Mouse (Mus musculus): ENCODE measurements around the gene Spem2. TPM values are rescaled to one million over a fixed set of nuclear protein-coding genes. Genes with fewer than 3 reads are reported as not detected.
"Not testable (repeated sequence)": the region's sequence is repeated elsewhere in the genome, so short reads cannot be mapped to it uniquely, and the experiment has no call there.

The Spem2 gene
- not detected in 2 replicates for polyA plus RNA-seq (2014; fragmentation: Nextera tagmentation; extraction: Ambion mirVana)

DNA sequence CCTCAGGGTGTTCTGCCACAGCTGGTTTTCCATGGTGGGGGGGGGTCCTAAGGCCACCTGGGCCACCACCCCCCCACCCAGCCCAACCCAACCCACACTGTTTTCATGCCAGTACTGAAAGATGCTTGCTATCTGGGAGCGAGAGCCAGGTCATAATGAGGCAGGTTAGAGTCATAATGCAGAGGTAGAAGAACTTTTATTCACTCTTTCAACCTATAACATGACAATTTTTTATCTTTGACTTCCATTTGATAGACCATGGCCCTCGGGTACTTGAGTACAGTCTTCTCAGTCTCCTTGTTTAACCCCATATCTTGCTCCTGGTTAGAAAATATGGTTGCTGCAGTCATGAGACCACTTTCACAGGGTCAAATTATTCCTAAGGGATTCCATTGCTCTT, at the start of gene Spem2:
Gene Spem2 (minus strand): TSS at position 101 of the 400 bp plus-strand sequence.
- H3K9me3 ChIP-seq (replicated peaks; ENCODE audit: control insufficient read depth, low read length) = no peaks in the 10 kb centered on the region
- no peaks in the 10 kb centered on the region for H3K4me1 ChIP-seq (ENCODE audit: control insufficient read depth, insufficient read depth, low read length)
- H3K9ac ChIP-seq (ENCODE audit: low read depth, low read length) = no peak within 1 kb of the TSS
- no peak for ATAC-seq (replicated peaks; ENCODE audit: insufficient number of reproducible peaks, low FRiP score, low TSS enrichment)
- no peak within 1 kb of the TSS for H3K4me3 ChIP-seq (ENCODE audit: low read depth, low read length)
- WGBS (ENCODE audit: insufficient replicate concordance) = 61% methylated on average over 2 of the region's 2 CpGs
- H3K27me3 ChIP-seq (ENCODE audit: control insufficient read depth, insufficient read depth, low read length) = 0 out of 2 replicates have a peak, but pooled peaks cover 2% of the 10 kb centered on the region
- no peak within 1 kb of the TSS for H3K4me2 ChIP-seq
- H3K27ac ChIP-seq (ENCODE audit: low read depth, low read length) = no peak within 1 kb of the TSS
- H3K36me3 ChIP-seq (ENCODE audit: control insufficient read depth, insufficient read depth, low read length) = no peaks in the 10 kb centered on the region

GRCm38 (mm10) chr11:69867335-69867734, 49.1 kb upstream of the Spem2 start:
- Histone ChIP-seq H3K4me3 (ENCODE audit: low read depth, low read length) (no peak overlapping the region), H3K36me3 (ENCODE audit: control insufficient read depth, insufficient read depth, low read length) (no peaks in the 10 kb centered on the region), H3K27ac (ENCODE audit: low read depth, low read length) (no peak overlapping the region), H3K27me3 (ENCODE audit: control insufficient read depth, insufficient read depth, low read length) (0 out of 2 replicates have a peak, but pooled peaks cover 2% of the 10 kb centered on the region), H3K4me2 (no peak overlapping the region), H3K9me3 (replicated peaks; ENCODE audit: control insufficient read depth, low read length) (no peaks in the 10 kb centered on the region), H3K9ac (ENCODE audit: low read depth, low read length) (no peak overlapping the region), H3K4me1 (ENCODE audit: control insufficient read depth, insufficient read depth, low read length) (peaks cover 4% of the 10 kb centered on the region; the same call in 1 of the 2 replicates)
- ATAC-seq (replicated peaks; ENCODE audit: insufficient number of reproducible peaks, low FRiP score, low TSS enrichment) = no peak
- 41% methylated on average over 9 of the region's 9 CpGs for WGBS (ENCODE audit: insufficient replicate concordance)

GRCm38 (mm10) chr11:69865561-69865960, 47.3 kb upstream of the Spem2 start:
- ATAC-seq (replicated peaks; ENCODE audit: insufficient number of reproducible peaks, low FRiP score, low TSS enrichment) = no peak
- no peak overlapping the region for H3K27ac ChIP-seq (ENCODE audit: low read depth, low read length)

GRCm38 (mm10) chr11:69864138-69864860, 46.0 kb upstream of the Spem2 start:
- no peak overlapping the region for H3K9ac ChIP-seq (ENCODE audit: low read depth, low read length)
- peaks cover 8% of the 10 kb centered on the region; the same call in 1 of the 2 replicates for H3K27me3 ChIP-seq (ENCODE audit: control insufficient read depth, insufficient read depth, low read length)
- peaks cover 4% of the 10 kb centered on the region; the same call in 1 of the 2 replicates for H3K4me1 ChIP-seq (ENCODE audit: control insufficient read depth, insufficient read depth, low read length)
- H3K4me3 ChIP-seq (ENCODE audit: low read depth, low read length) = no peak overlapping the region
- no peaks in the 10 kb centered on the region for H3K9me3 ChIP-seq (replicated peaks; ENCODE audit: control insufficient read depth, low read length)
- H3K36me3 ChIP-seq (ENCODE audit: control insufficient read depth, insufficient read depth, low read length) = no peaks in the 10 kb centered on the region
- no peak overlapping the region for H3K4me2 ChIP-seq
- H3K27ac ChIP-seq (ENCODE audit: low read depth, low read length) = no peak overlapping the region
- no peak for ATAC-seq (replicated peaks; ENCODE audit: insufficient number of reproducible peaks, low FRiP score, low TSS enrichment)
- 52% methylated on average over 8 of the region's 8 CpGs for WGBS (ENCODE audit: insufficient replicate concordance)

More at GRCm38 (mm10) chr11:69865561-69865960, 47.3 kb upstream of the Spem2 start:
- H3K36me3 ChIP-seq (ENCODE audit: control insufficient read depth, insufficient read depth, low read length) = no peaks in the 10 kb centered on the region
- no peak overlapping the region for H3K9ac ChIP-seq (ENCODE audit: low read depth, low read length)
- no peak overlapping the region for H3K4me2 ChIP-seq
- 0 out of 2 replicates have a peak, but pooled peaks cover 2% of the 10 kb centered on the region for H3K27me3 ChIP-seq (ENCODE audit: control insufficient read depth, insufficient read depth, low read length)
- no peaks in the 10 kb centered on the region for H3K9me3 ChIP-seq (replicated peaks; ENCODE audit: control insufficient read depth, low read length)
- H3K4me3 ChIP-seq (ENCODE audit: low read depth, low read length) = no peak overlapping the region
- H3K4me1 ChIP-seq (ENCODE audit: control insufficient read depth, insufficient read depth, low read length) = peaks cover 4% of the 10 kb centered on the region; the same call in 1 of the 2 replicates
- WGBS (ENCODE audit: insufficient replicate concordance) = 87% methylated on average over 9 of the region's 9 CpGs

DNA sequence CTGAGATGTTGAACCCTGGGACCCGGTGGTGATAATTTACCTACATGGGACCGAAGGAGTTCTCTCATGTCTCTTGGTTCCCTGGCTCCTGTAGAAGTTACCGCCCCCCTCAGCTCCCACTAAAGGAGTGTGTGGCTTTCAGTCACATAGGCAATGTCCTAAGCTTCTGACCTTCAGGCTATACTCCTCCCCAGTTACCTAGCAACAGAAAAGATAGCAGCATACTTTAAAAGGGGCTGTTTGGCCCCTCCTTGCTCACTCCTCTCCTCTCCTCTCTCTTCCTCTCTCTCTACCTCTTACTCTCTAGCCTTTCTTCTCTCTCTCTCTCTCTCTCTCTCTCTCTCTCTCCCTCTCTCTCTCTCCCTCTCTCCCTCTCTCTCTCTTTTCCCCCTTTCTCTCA, 45.5 kb upstream of the Spem2 start:
- H3K27me3 ChIP-seq (ENCODE audit: control insufficient read depth, insufficient read depth, low read length) = peaks cover 13% of the 10 kb centered on the region; the same call in 1 of the 2 replicates
- 52% methylated on average over 3 of the region's 3 CpGs for WGBS (ENCODE audit: insufficient replicate concordance)
- not testable (repeated sequence) for H3K4me2 ChIP-seq; H3K9ac ChIP-seq (ENCODE audit: low read depth, low read length); ATAC-seq (replicated peaks; ENCODE audit: insufficient number of reproducible peaks, low FRiP score, low TSS enrichment); H3K27ac ChIP-seq (ENCODE audit: low read depth, low read length); H3K4me3 ChIP-seq (ENCODE audit: low read depth, low read length); H3K4me1 ChIP-seq (ENCODE audit: control insufficient read depth, insufficient read depth, low read length); H3K9me3 ChIP-seq (replicated peaks; ENCODE audit: control insufficient read depth, low read length); H3K36me3 ChIP-seq (ENCODE audit: control insufficient read depth, insufficient read depth, low read length)

DNA sequence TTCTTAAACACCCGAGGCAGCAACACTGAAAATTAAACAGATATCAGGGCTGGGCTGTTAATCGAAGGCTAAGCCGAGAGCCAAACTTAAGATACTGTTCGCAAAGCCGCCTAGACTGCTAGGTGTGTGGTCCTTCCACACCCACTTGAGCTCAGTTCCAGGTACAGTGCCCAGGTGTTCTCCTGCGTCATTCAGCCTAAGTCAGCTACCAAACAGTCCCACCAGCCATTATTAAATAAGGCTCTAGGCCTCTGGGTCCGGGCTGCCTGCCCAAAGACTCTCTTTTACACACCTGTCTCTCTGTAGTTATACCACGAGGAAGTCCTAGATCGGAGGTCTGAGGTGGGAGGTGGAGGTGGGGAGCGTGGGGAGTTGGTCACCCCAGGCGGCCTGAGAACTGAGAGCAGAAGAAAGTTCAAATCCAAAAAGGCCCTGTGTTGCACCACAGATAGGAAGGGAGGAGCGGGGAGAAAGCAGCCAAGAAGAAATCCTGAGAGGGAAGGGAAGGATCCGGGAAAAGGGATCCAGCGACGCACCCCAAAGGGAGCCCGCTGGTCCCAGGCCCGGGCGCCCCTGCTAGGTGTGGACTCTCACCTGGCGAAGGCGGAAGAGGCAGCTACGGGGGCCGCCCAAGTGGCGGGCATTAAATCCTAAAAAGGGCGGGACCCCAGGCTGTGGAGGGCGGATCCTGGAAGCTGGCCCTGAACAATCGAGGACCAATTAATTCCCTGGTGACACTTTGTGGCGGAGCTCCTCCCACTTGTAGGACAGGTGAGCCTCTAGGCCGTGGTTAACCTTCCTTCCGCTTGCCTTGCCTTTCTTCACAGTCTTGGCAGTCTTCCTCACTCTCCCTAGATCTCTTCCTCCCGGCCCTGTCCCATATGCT, 40.1 kb upstream of the Spem2 start, which contains the start of gene Tnk1:
Gene Tnk1 (minus strand): TSS at position 618 of the 886 bp plus-strand sequence.
- Histone ChIP-seq H3K27ac (ENCODE audit: low read depth, low read length) (no peak within 1 kb of the TSS), H3K9me3 (replicated peaks; ENCODE audit: control insufficient read depth, low read length) (no peaks in the 10 kb centered on the region), H3K4me3 (ENCODE audit: low read depth, low read length) (no peak within 1 kb of the TSS), H3K9ac (ENCODE audit: low read depth, low read length) (no peak within 1 kb of the TSS; the same call in 1 of the 2 replicates), H3K4me2 (no peak within 1 kb of the TSS), H3K4me1 (ENCODE audit: control insufficient read depth, insufficient read depth, low read length) (peaks cover 13% of the 10 kb centered on the region; the same call in 1 of the 2 replicates), H3K27me3 (ENCODE audit: control insufficient read depth, insufficient read depth, low read length) (peaks cover 36% of the 10 kb centered on the region), H3K36me3 (ENCODE audit: control insufficient read depth, insufficient read depth, low read length) (no peaks in the 10 kb centered on the region)
- WGBS (ENCODE audit: insufficient replicate concordance) = 20% methylated on average over 30 of the region's 30 CpGs
- ATAC-seq (replicated peaks; ENCODE audit: insufficient number of reproducible peaks, low FRiP score, low TSS enrichment) = no peak

- 16% methylated on average over 16 of the region's 16 CpGs for WGBS (ENCODE audit: insufficient replicate concordance)
- Histone ChIP-seq H3K4me3 (ENCODE audit: low read depth, low read length) (no peak overlapping the region), H3K9me3 (replicated peaks; ENCODE audit: control insufficient read depth, low read length) (no peaks in the 10 kb centered on the region), H3K36me3 (ENCODE audit: control insufficient read depth, insufficient read depth, low read length) (peaks cover 7% of the 10 kb centered on the region; the same call in 1 of the 2 replicates), H3K4me2 (peak overlapping the region; percentile 44), H3K9ac (ENCODE audit: low read depth, low read length) (no peak overlapping the region), H3K4me1 (ENCODE audit: control insufficient read depth, insufficient read depth, low read length) (peaks cover 13% of the 10 kb centered on the region; the same call in 1 of the 2 replicates), H3K27me3 (ENCODE audit: control insufficient read depth, insufficient read depth, low read length) (peaks cover 36% of the 10 kb centered on the region), H3K27ac (ENCODE audit: low read depth, low read length) (peak overlapping the region; percentile 87)
- ATAC-seq (replicated peaks; ENCODE audit: insufficient number of reproducible peaks, low FRiP score, low TSS enrichment) = peak; percentile 58
Measured at GRCm38 (mm10) chr11:69855347-69855746, 37.1 kb upstream of the Spem2 start.

GRCm38 (mm10) chr11:69854680-69855079, 36.4 kb upstream of the Spem2 start:
- Histone ChIP-seq H3K4me3 (ENCODE audit: low read depth, low read length) (no peak overlapping the region), H3K27ac (ENCODE audit: low read depth, low read length) (peak overlapping the region; percentile 87), H3K36me3 (ENCODE audit: control insufficient read depth, insufficient read depth, low read length) (peaks cover 13% of the 10 kb centered on the region; the same call in 1 of the 2 replicates), H3K9ac (ENCODE audit: low read depth, low read length) (peak overlapping the region; percentile 8; the same call in 1 of the 2 replicates), H3K27me3 (ENCODE audit: control insufficient read depth, insufficient read depth, low read length) (peaks cover 32% of the 10 kb centered on the region), H3K9me3 (replicated peaks; ENCODE audit: control insufficient read depth, low read length) (no peaks in the 10 kb centered on the region), H3K4me1 (ENCODE audit: control insufficient read depth, insufficient read depth, low read length) (peaks cover 13% of the 10 kb centered on the region; the same call in 1 of the 2 replicates), H3K4me2 (peak overlapping the region; percentile 44)
- WGBS (ENCODE audit: insufficient replicate concordance) = 73% methylated on average over 10 of the region's 10 CpGs
- ATAC-seq (replicated peaks; ENCODE audit: insufficient number of reproducible peaks, low FRiP score, low TSS enrichment) = no peak

Measured in heart, embryonic 11.5 days (tissue).